Mouse (Mus musculus): ENCODE measurements around the gene Cry2. TPM values are rescaled to one million over a fixed set of nuclear protein-coding genes. Genes with fewer than 3 reads are reported as not detected.

Gene Cry2
- polyA plus RNA-seq, 1 experiment from 2014 or later = 21.9 TPM

GRCm38 (mm10) chr2:92389645-92390044, 44.2 kb downstream of the Cry2 start:
- Histone ChIP-seq H3K4me1 (ENCODE audit: control insufficient read depth, insufficient read depth, low read length) (peaks cover 50% of the 10 kb centered on the region), H3K27ac (ENCODE audit: low read depth, low read length) (peak overlapping the region; percentile 45), H3K4me3 (ENCODE audit: low read depth, low read length) (peak overlapping the region; percentile 63), H3K9me3 (ENCODE audit: control insufficient read depth, low read length) (no peaks in the 10 kb centered on the region), H3K27me3 (ENCODE audit: control insufficient read depth, insufficient read depth, low read length) (no peaks in the 10 kb centered on the region), H3K9ac (ENCODE audit: low read length) (peak overlapping the region; percentile 28; the same call in 1 of the 2 replicates), H3K36me3 (ENCODE audit: control insufficient read depth, insufficient read depth, low read length) (peaks cover 26% of the 10 kb centered on the region), H3K4me2 (peak overlapping the region; percentile 24)
- DNase-seq (ENCODE audit: low spot score, missing footprints) = no peak
- WGBS = 4% methylated on average over 10 of the region's 10 CpGs
- ATAC-seq (ENCODE audit: low FRiP score) = no peak

GRCm38 (mm10) chr2:92388891-92389641, 44.8 kb downstream of the Cry2 start:
- Histone ChIP-seq H3K4me3 (ENCODE audit: low read depth, low read length) (peak overlapping the region; percentile 63), H3K4me2 (peak overlapping the region; percentile 65), H3K9me3 (ENCODE audit: control insufficient read depth, low read length) (no peaks in the 10 kb centered on the region), H3K9ac (ENCODE audit: low read length) (peak overlapping the region; percentile 80), H3K27me3 (ENCODE audit: control insufficient read depth, insufficient read depth, low read length) (no peaks in the 10 kb centered on the region), H3K27ac (ENCODE audit: low read depth, low read length) (peak overlapping the region; percentile 51), H3K4me1 (ENCODE audit: control insufficient read depth, insufficient read depth, low read length) (peaks cover 50% of the 10 kb centered on the region), H3K36me3 (ENCODE audit: control insufficient read depth, insufficient read depth, low read length) (peaks cover 32% of the 10 kb centered on the region)
- ATAC-seq (ENCODE audit: low FRiP score) (peak; percentile 96), DNase-seq (ENCODE audit: low spot score, missing footprints) (peak; percentile 99)
- under 1% methylated on average over 61 of the region's 62 CpGs for WGBS

- Histone ChIP-seq H3K4me1 (ENCODE audit: control insufficient read depth, insufficient read depth, low read length) (peaks cover 47% of the 10 kb centered on the region), H3K4me2 (peak overlapping the region; percentile 65), H3K4me3 (ENCODE audit: low read depth, low read length) (peak overlapping the region; percentile 63), H3K27ac (ENCODE audit: low read depth, low read length) (no peak overlapping the region), H3K9me3 (ENCODE audit: control insufficient read depth, low read length) (no peaks in the 10 kb centered on the region), H3K36me3 (ENCODE audit: control insufficient read depth, insufficient read depth, low read length) (peaks cover 42% of the 10 kb centered on the region), H3K9ac (ENCODE audit: low read length) (peak overlapping the region; percentile 80), H3K27me3 (ENCODE audit: control insufficient read depth, insufficient read depth, low read length) (no peaks in the 10 kb centered on the region)
- no peak for ATAC-seq (ENCODE audit: low FRiP score)
- no peak for DNase-seq (ENCODE audit: low spot score, missing footprints)
- WGBS = 43% methylated on average over 3 of the region's 3 CpGs
These were observed 45.7 kb downstream of the Cry2 start for GRCm38 (mm10) chr2:92388081-92388517.

DNA sequence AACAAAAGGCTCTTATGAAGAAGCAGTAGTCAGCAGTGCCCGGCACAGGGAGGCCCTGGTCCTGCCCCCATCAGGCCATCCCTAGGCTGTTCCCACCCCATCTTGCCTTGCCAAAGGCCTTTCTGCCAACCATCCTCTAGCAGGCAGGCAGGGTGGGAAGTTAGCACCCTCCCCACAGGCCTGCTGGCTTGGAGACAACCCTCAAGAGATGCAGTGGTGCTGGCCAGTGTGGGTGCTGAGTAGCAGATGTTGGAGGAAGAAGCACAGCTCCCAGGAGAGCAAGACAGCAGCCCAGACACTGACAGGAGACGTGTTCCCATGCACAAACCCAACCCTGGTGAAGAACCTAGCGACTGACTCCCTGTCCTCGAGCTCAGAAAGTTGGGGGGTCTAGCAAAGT, 46.2 kb downstream of the Cry2 start:
- H3K36me3 ChIP-seq (ENCODE audit: control insufficient read depth, insufficient read depth, low read length) = peaks cover 45% of the 10 kb centered on the region

GRCm38 (mm10) chr2:92386821-92387570, 46.8 kb downstream of the Cry2 start:
- Histone ChIP-seq H3K4me2 (no peak overlapping the region), H3K36me3 (ENCODE audit: control insufficient read depth, insufficient read depth, low read length) (peaks cover 45% of the 10 kb centered on the region), H3K4me1 (ENCODE audit: control insufficient read depth, insufficient read depth, low read length) (peaks cover 36% of the 10 kb centered on the region), H3K9me3 (ENCODE audit: control insufficient read depth, low read length) (no peaks in the 10 kb centered on the region), H3K27me3 (ENCODE audit: control insufficient read depth, insufficient read depth, low read length) (no peaks in the 10 kb centered on the region), H3K27ac (ENCODE audit: low read depth, low read length) (no peak overlapping the region), H3K4me3 (ENCODE audit: low read depth, low read length) (no peak overlapping the region), H3K9ac (ENCODE audit: low read length) (no peak overlapping the region)
- DNase-seq (ENCODE audit: low spot score, missing footprints) = no peak
- no peak for ATAC-seq (ENCODE audit: low FRiP score)
- 91% methylated on average over 30 of the region's 30 CpGs for WGBS

More for the DNA sequence above, 46.2 kb downstream of the Cry2 start:
- ATAC-seq (ENCODE audit: low FRiP score) (no peak), DNase-seq (ENCODE audit: low spot score, missing footprints) (no peak)
- Histone ChIP-seq H3K27ac (ENCODE audit: low read depth, low read length) (no peak overlapping the region), H3K9me3 (ENCODE audit: control insufficient read depth, low read length) (no peaks in the 10 kb centered on the region), H3K4me3 (ENCODE audit: low read depth, low read length) (no peak overlapping the region), H3K4me2 (peak overlapping the region; percentile 65), H3K27me3 (ENCODE audit: control insufficient read depth, insufficient read depth, low read length) (no peaks in the 10 kb centered on the region), H3K9ac (ENCODE audit: low read length) (peak overlapping the region; percentile 80), H3K4me1 (ENCODE audit: control insufficient read depth, insufficient read depth, low read length) (peaks cover 43% of the 10 kb centered on the region)
- WGBS = 87% methylated on average over 4 of the region's 4 CpGs

- no peaks in the 10 kb centered on the region for H3K27me3 ChIP-seq (ENCODE audit: control insufficient read depth, insufficient read depth, low read length)
- H3K4me3 ChIP-seq (ENCODE audit: low read depth, low read length) = no peak overlapping the region
- no peak for ATAC-seq (ENCODE audit: low FRiP score)
- H3K27ac ChIP-seq (ENCODE audit: low read depth, low read length) = no peak overlapping the region
- no peak overlapping the region for H3K9ac ChIP-seq (ENCODE audit: low read length)
- no peak overlapping the region for H3K4me2 ChIP-seq
- peaks cover 21% of the 10 kb centered on the region for H3K4me1 ChIP-seq (ENCODE audit: control insufficient read depth, insufficient read depth, low read length)
- H3K36me3 ChIP-seq (ENCODE audit: control insufficient read depth, insufficient read depth, low read length) = peaks cover 53% of the 10 kb centered on the region
- H3K9me3 ChIP-seq (ENCODE audit: control insufficient read depth, low read length) = no peaks in the 10 kb centered on the region
- 85% methylated on average over 22 of the region's 22 CpGs for WGBS
- DNase-seq (ENCODE audit: low spot score, missing footprints) = no peak
These were observed 48.5 kb downstream of the Cry2 start for GRCm38 (mm10) chr2:92385113-92386051.

DNA sequence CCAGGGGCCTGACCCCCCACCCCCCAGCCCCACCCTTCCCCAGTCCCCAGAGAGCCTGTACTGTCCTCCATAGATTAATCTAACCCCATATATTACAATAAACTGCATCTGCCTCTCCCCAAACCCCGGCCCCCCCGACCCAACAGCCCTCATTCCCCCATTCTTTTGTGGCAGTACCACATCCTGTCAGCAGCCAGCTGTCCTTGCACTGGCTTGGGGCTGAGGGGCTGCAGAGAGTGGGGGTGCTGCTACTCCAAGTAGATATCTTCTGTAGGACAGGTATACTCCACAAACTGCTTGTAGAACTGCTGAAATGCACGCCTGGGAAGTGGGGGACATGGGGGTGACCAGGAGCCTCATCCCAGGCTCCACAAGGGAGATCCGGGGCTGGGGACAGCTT, 49.7 kb downstream of the Cry2 start:
- no peak overlapping the region for H3K9ac ChIP-seq (ENCODE audit: low read length)
- DNase-seq (ENCODE audit: low spot score, missing footprints) (no peak), ATAC-seq (ENCODE audit: low FRiP score) (no peak)
- H3K9me3 ChIP-seq (ENCODE audit: control insufficient read depth, low read length) = no peaks in the 10 kb centered on the region
- WGBS = 70% methylated on average over 4 of the region's 4 CpGs
- H3K4me1 ChIP-seq (ENCODE audit: control insufficient read depth, insufficient read depth, low read length) = peaks cover 13% of the 10 kb centered on the region
- H3K4me3 ChIP-seq (ENCODE audit: low read depth, low read length) = no peak overlapping the region
- H3K4me2 ChIP-seq = no peak overlapping the region
- H3K27ac ChIP-seq (ENCODE audit: low read depth, low read length) = no peak overlapping the region
- H3K36me3 ChIP-seq (ENCODE audit: control insufficient read depth, insufficient read depth, low read length) = peaks cover 55% of the 10 kb centered on the region
- no peaks in the 10 kb centered on the region for H3K27me3 ChIP-seq (ENCODE audit: control insufficient read depth, insufficient read depth, low read length)

DNA sequence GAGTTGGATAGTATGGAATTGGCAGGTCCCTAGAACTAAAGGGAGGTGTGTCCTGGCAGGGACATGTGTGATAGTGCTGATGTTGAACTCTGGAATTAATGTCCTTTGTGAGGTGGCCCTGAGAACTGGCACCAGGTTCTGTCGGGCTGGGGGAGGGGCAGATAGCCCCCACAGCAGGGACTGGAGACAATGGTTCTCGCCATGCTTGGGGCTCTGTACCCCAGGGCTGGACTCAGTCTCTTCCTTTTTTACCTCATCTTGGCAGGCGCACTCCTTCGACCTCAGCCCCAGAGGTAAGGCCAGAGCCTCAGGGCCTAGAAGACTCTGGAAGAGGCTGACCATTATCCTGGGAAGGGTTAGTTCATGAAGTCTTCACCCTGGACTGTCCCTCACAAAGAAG, 51.1 kb downstream of the Cry2 start:
- H3K4me3 ChIP-seq (ENCODE audit: low read depth, low read length) = no peak overlapping the region
- H3K27me3 ChIP-seq (ENCODE audit: control insufficient read depth, insufficient read depth, low read length) = no peaks in the 10 kb centered on the region
- no peak overlapping the region for H3K9ac ChIP-seq (ENCODE audit: low read length)
- no peak for ATAC-seq (ENCODE audit: low FRiP score)
- no peak for DNase-seq (ENCODE audit: low spot score, missing footprints)
- no peak overlapping the region for H3K27ac ChIP-seq (ENCODE audit: low read depth, low read length)
- H3K4me1 ChIP-seq (ENCODE audit: control insufficient read depth, insufficient read depth, low read length) = peaks cover 4% of the 10 kb centered on the region
- no peaks in the 10 kb centered on the region for H3K9me3 ChIP-seq (ENCODE audit: control insufficient read depth, low read length)
- no peak overlapping the region for H3K4me2 ChIP-seq
- H3K36me3 ChIP-seq (ENCODE audit: control insufficient read depth, insufficient read depth, low read length) = peaks cover 55% of the 10 kb centered on the region
- WGBS = 90% methylated on average over 4 of the region's 4 CpGs
